Comparison of ENCODE assay signal across 12 mouse cellular contexts in genomic region chr12:97888291-97888800, GRCm38 (mm10).
A peak's percentile ranks its signal among the peaks of the same experiment; 100 is the strongest.
DNase-seq lines count a peak whose midpoint lies in the region; ATAC-seq and TF ChIP-seq lines count a peak whose summit lies in the region.
"Had no signal": no experiment of that assay in that cellular context is flagged by ENCODE, and none has a peak within 500 bp of the region (broad histone marks: within the 10 kb centered on the region; RNA-seq: fewer than 3 reads in every experiment).

No protein-coding gene starts in this region.

- DNase-seq in lung, adult 2 months, result no peak
- no peak for DNase-seq in limb, embryonic 14.5 days (ENCODE audit: low spot score)
- DNase-seq in frontal cortex, postnatal 10 days (ENCODE audit: low spot score in 2 of 2), result no peak
- no peak for DNase-seq in ovary, postnatal 36 days (ENCODE audit: low spot score)
- DNase-seq: kidney, postnatal 25 days; lung, postnatal 10 days; thymus, adult 2 months had no signal

- no peak for TF ChIP-seq CTCF in lung, adult 2 months (IDR thresholded peaks at IDR 0.05; ENCODE audit: insufficient read depth, low read length)

- H3K4me2 ChIP-seq in lung, embryonic 15.5 days, result 0 out of 2 replicates have a peak overlapping the region, but pooled peaks have one; percentile 8
- peak overlapping the region; percentile 41 for H3K4me2 ChIP-seq in forebrain, embryonic 13.5 days
- peak overlapping the region; percentile 36 for H3K4me2 ChIP-seq in limb, embryonic 14.5 days (replicated peaks; ENCODE audit: low read depth, low read length, severe bottlenecking)
- H3K4me2 ChIP-seq in stomach, embryonic 16.5 days (ENCODE audit: low read depth, low read length), result peak overlapping the region; percentile 37; the same call in 1 of the 2 replicates

- no peak for TF ChIP-seq POLR2A in lung, adult 2 months (IDR thresholded peaks at IDR 0.05; ENCODE audit: borderline replicate concordance, extremely low read depth, low read depth, low read length)
- TF ChIP-seq POLR2A in limb, embryonic 14.5 days (IDR thresholded peaks at IDR 0.05; ENCODE audit: borderline replicate concordance, extremely low read depth, insufficient read depth, insufficient read length), result no peak

- no peak overlapping the region for H3K4me3 ChIP-seq in lung, embryonic 15.5 days
- no peak overlapping the region for H3K4me3 ChIP-seq in lung, adult 2 months (replicated peaks; ENCODE audit: extremely low read depth, low read depth, low read length)
- H3K4me3 ChIP-seq in forebrain, embryonic 13.5 days, result no peak overlapping the region
- no peak overlapping the region for H3K4me3 ChIP-seq in limb, embryonic 14.5 days (replicated peaks; ENCODE audit: low read length)
- no peak overlapping the region for H3K4me3 ChIP-seq in stomach, embryonic 16.5 days (replicated peaks; ENCODE audit: low read length)
- H3K4me3 ChIP-seq: myocyte had no signal

- H3K9ac ChIP-seq in lung, embryonic 15.5 days, result no peak overlapping the region
- no peak overlapping the region for H3K9ac ChIP-seq in forebrain, embryonic 13.5 days
- no peak overlapping the region for H3K9ac ChIP-seq in limb, embryonic 14.5 days (ENCODE audit: low read depth, low read length, severe bottlenecking)
- H3K9ac ChIP-seq in stomach, embryonic 16.5 days (ENCODE audit: low read length), result peak overlapping the region; percentile 35; the same call in 1 of the 2 replicates

- no peaks in the 10 kb centered on the region for H3K9me3 ChIP-seq in lung, embryonic 15.5 days
- no peaks in the 10 kb centered on the region for H3K9me3 ChIP-seq in forebrain, embryonic 13.5 days (replicated peaks)
- no peaks in the 10 kb centered on the region for H3K9me3 ChIP-seq in limb, embryonic 14.5 days (ENCODE audit: control insufficient read depth, low read length)
- no peaks in the 10 kb centered on the region for H3K9me3 ChIP-seq in stomach, embryonic 16.5 days (replicated peaks; ENCODE audit: control insufficient read depth, low read length)

- WGBS in lung, embryonic 15.5 days, result 9% methylated on average over 6 of the region's 6 CpGs
- WGBS in lung, adult 2 months, result 18% methylated on average over 6 of the region's 6 CpGs
- WGBS in forebrain, embryonic 13.5 days, result 5% methylated on average over 6 of the region's 6 CpGs
- WGBS in limb, embryonic 14.5 days, result 17% methylated on average over 6 of the region's 6 CpGs
- 18% methylated on average over 6 of the region's 6 CpGs for WGBS in stomach, embryonic 16.5 days

- no peaks in the 10 kb centered on the region for H3K27me3 ChIP-seq in lung, embryonic 15.5 days
- H3K27me3 ChIP-seq in forebrain, embryonic 13.5 days, result no peaks in the 10 kb centered on the region
- no peaks in the 10 kb centered on the region for H3K27me3 ChIP-seq in limb, embryonic 14.5 days (ENCODE audit: control insufficient read depth, insufficient read depth, low read length)
- H3K27me3 ChIP-seq in stomach, embryonic 16.5 days (ENCODE audit: control insufficient read depth, insufficient read depth, low read length), result no peaks in the 10 kb centered on the region

- H3K4me1 ChIP-seq in lung, embryonic 15.5 days, result no peaks in the 10 kb centered on the region
- H3K4me1 ChIP-seq in lung, adult 2 months (ENCODE audit: control insufficient read depth, insufficient read depth, low read length), result no peaks in the 10 kb centered on the region
- H3K4me1 ChIP-seq in forebrain, embryonic 13.5 days, result peaks cover 22% of the 10 kb centered on the region
- peaks cover 3% of the 10 kb centered on the region; the same call in 1 of the 2 replicates for H3K4me1 ChIP-seq in limb, embryonic 14.5 days (ENCODE audit: control insufficient read depth, insufficient read depth, low read length)
- H3K4me1 ChIP-seq in stomach, embryonic 16.5 days (ENCODE audit: control insufficient read depth, insufficient read depth, low read length), result peaks cover 3% of the 10 kb centered on the region; the same call in 1 of the 2 replicates

- H3K27ac ChIP-seq in lung, embryonic 15.5 days, result no peak overlapping the region
- peak overlapping the region; percentile 63 for H3K27ac ChIP-seq in forebrain, embryonic 13.5 days
- H3K27ac ChIP-seq in limb, embryonic 14.5 days (replicated peaks; ENCODE audit: low read depth, low read length), result no peak overlapping the region
- H3K27ac ChIP-seq in stomach, embryonic 16.5 days (ENCODE audit: low read length), result no peak overlapping the region

- no peaks in the 10 kb centered on the region for H3K36me3 ChIP-seq in lung, embryonic 15.5 days
- no peaks in the 10 kb centered on the region for H3K36me3 ChIP-seq in forebrain, embryonic 13.5 days (ENCODE audit: poor library complexity, severe bottlenecking)
- no peaks in the 10 kb centered on the region for H3K36me3 ChIP-seq in limb, embryonic 14.5 days (ENCODE audit: control insufficient read depth, insufficient read depth, low read length)
- H3K36me3 ChIP-seq in stomach, embryonic 16.5 days (ENCODE audit: control insufficient read depth, insufficient read depth, low read length), result no peaks in the 10 kb centered on the region

- ATAC-seq in lung, embryonic 15.5 days (ENCODE audit: borderline replicate concordance, extremely low read depth, low FRiP score, low TSS enrichment), result no peak
- ATAC-seq in forebrain, embryonic 13.5 days, result peak; percentile 35; the same call in 1 of the 2 replicates
- no peak for ATAC-seq in limb, embryonic 14.5 days (ENCODE audit: low FRiP score, low read depth)
- ATAC-seq in stomach, embryonic 16.5 days (ENCODE audit: insufficient read depth, low FRiP score), result no peak
- ATAC-seq: activated CD4-positive, CD25-positive, alpha-beta regulatory T cell, adult 4 months had no signal
